Mouse (Mus musculus) myocyte (in vitro differentiated cells): ENCODE results near the gene Ets1. TPM values are rescaled to one million over a fixed set of nuclear protein-coding genes. Genes with fewer than 3 reads are reported as not detected.

ENCODE experiments used
- H3K27me3 ChIP-seq: one replicate; pipeline ENCODE4 v1.6.1; 2011; ENCODE audit not compliant: control insufficient read depth, insufficient read depth, insufficient read length
- H3K36me3 ChIP-seq: one replicate; pipeline ENCODE4 v1.6.1; 2011; ENCODE audit not compliant: control insufficient read depth, insufficient read depth
- H3K4me2 ChIP-seq: one replicate; pipeline ENCODE4 v1.6.1; 2011; ENCODE audit warnings: low read depth, control low read depth
- H3K4me3 ChIP-seq: one replicate; pipeline ENCODE4 v1.5.1; 2011; ENCODE audit warnings: mild to moderate bottlenecking, control low read depth, moderate library complexity
- H3K79me2 ChIP-seq: one replicate; pipeline ENCODE4 v1.6.1; 2011; ENCODE audit not compliant: control insufficient read depth, insufficient read depth
- H3ac ChIP-seq: one replicate; pipeline ENCODE4 v1.6.1; 2011; ENCODE audit not compliant: control insufficient read depth, insufficient read length
- CEBPB ChIP-seq: IDR thresholded peaks from 2 replicates; pipeline ENCODE4 v1.6.1; 2011; ENCODE audit warnings: mild to moderate bottlenecking, moderate library complexity; ENCODE audit not compliant: poor library complexity, insufficient read depth, severe bottlenecking
- E2F4 ChIP-seq: IDR thresholded peaks from one replicate; pipeline ENCODE4 v1.6.1; 2011; ENCODE audit warnings: mild to moderate bottlenecking, control low read depth, moderate library complexity; ENCODE audit not compliant: insufficient read depth
- MAX ChIP-seq: IDR thresholded peaks from one replicate; pipeline ENCODE4 v1.6.1; 2011; ENCODE audit warnings: low read depth, mild to moderate bottlenecking, control low read depth
- MYOD1 ChIP-seq, 3 experiments: IDR thresholded peaks; one replicate each; pipeline ENCODE4 v1.6.1; 2011; ENCODE audit warnings: control low read depth in 2 of 3, low read depth in 2 of 3, mild to moderate bottlenecking in 2 of 3, moderate library complexity in 1 of 3; ENCODE audit not compliant: insufficient read length in 2 of 3, control insufficient read depth in 1 of 3
- MYOG ChIP-seq, 3 experiments: IDR thresholded peaks; one replicate each; pipeline ENCODE4 v1.6.1; 2011; ENCODE audit warnings: control low read depth in 2 of 3, low read depth in 2 of 3, mild to moderate bottlenecking in 2 of 3; ENCODE audit not compliant: insufficient read length in 2 of 3, control insufficient read depth in 1 of 3, insufficient read depth in 1 of 3
- POLR2A ChIP-seq: IDR thresholded peaks from one replicate; pipeline ENCODE4 v1.6.1; 2011; ENCODE audit warnings: low read depth, mild to moderate bottlenecking, control low read depth, moderate library complexity; ENCODE audit not compliant: insufficient read length
- POLR2AphosphoS2 ChIP-seq: IDR thresholded peaks from one replicate; pipeline ENCODE4 v1.6.1; 2011; ENCODE audit warnings: low read depth, control low read depth; ENCODE audit not compliant: insufficient read length
- REST ChIP-seq: IDR thresholded peaks from one replicate; pipeline ENCODE4 v1.6.1; 2011; ENCODE audit warnings: mild to moderate bottlenecking, control low read depth, moderate library complexity; ENCODE audit not compliant: insufficient read depth, insufficient read length
- SRF ChIP-seq: IDR thresholded peaks from one replicate; pipeline ENCODE4 v1.6.1; 2011; ENCODE audit warnings: low read depth; ENCODE audit not compliant: control insufficient read depth, insufficient read length
- TCF12 ChIP-seq: IDR thresholded peaks from one replicate; pipeline ENCODE4 v1.6.1; 2011; ENCODE audit warnings: mild to moderate bottlenecking, control low read depth; ENCODE audit not compliant: poor library complexity, insufficient read depth, severe bottlenecking
- TCF3 ChIP-seq: IDR thresholded peaks from one replicate; pipeline ENCODE4 v1.6.1; 2011; ENCODE audit warnings: low read depth, control low read depth; ENCODE audit not compliant: insufficient read length
- USF1 ChIP-seq: IDR thresholded peaks from one replicate; pipeline ENCODE4 v1.6.1; 2011; ENCODE audit warnings: low read depth, mild to moderate bottlenecking, control low read depth, moderate library complexity
- polyA plus RNA-seq: library from polyadenylated mRNA; unstranded; fragments of >200 nt; fragmentation: generic; extraction: Trizol; gene quantifications from one replicate; pipeline ENCODE4 v1.2.1, GENCODE M21; 2012; ENCODE audit warnings: missing spikeins

The Ets1 gene
- polyA plus RNA-seq, 1 experiment = 5.4 TPM

GRCm38 (mm10) chr9:32607218-32607617 lies 28.8 kb upstream of the Ets1 start:
- Histone ChIP-seq H3K4me3 (no peak overlapping the region), H3K79me2 (no peaks in the 10 kb centered on the region), H3K4me2 (no peak overlapping the region), H3K36me3 (no peaks in the 10 kb centered on the region), H3ac (no peak overlapping the region), H3K27me3 (no peaks in the 10 kb centered on the region)
- TF ChIP-seq MAX = no peak
- no peak for TF ChIP-seq POLR2A
- no peak for TF ChIP-seq REST
- TF ChIP-seq TCF3 = no peak
- TF ChIP-seq SRF = no peak
- no peak for TF ChIP-seq E2F4
- TF ChIP-seq TCF12 = no peak
- no peak for TF ChIP-seq MYOD1 (IDR thresholded peaks at IDR 0.05; ENCODE audit: control insufficient read depth in 1 of 3, insufficient read length in 2 of 3, low read depth in 2 of 3)
- TF ChIP-seq USF1 = no peak
- no peak for TF ChIP-seq CEBPB
- TF ChIP-seq POLR2AphosphoS2 = no peak
- TF ChIP-seq MYOG (IDR thresholded peaks at IDR 0.05; ENCODE audit: control insufficient read depth in 1 of 3, insufficient read depth in 1 of 3, insufficient read length in 2 of 3, low read depth in 2 of 3) = no peak

- Histone ChIP-seq H3K4me2 (no peak overlapping the region), H3K4me3 (no peak overlapping the region), H3K36me3 (no peaks in the 10 kb centered on the region), H3K79me2 (no peaks in the 10 kb centered on the region), H3ac (no peak overlapping the region), H3K27me3 (no peaks in the 10 kb centered on the region)
- no peak for TF ChIP-seq POLR2AphosphoS2
- no peak for TF ChIP-seq MYOD1 (IDR thresholded peaks at IDR 0.05; ENCODE audit: control insufficient read depth in 1 of 3, insufficient read length in 2 of 3, low read depth in 2 of 3)
- no peak for TF ChIP-seq REST
- no peak for TF ChIP-seq SRF
- no peak for TF ChIP-seq MYOG (IDR thresholded peaks at IDR 0.05; ENCODE audit: control insufficient read depth in 1 of 3, insufficient read depth in 1 of 3, insufficient read length in 2 of 3, low read depth in 2 of 3)
Measured at GRCm38 (mm10) chr9:32608831-32609610, 27.0 kb upstream of the Ets1 start.

DNA sequence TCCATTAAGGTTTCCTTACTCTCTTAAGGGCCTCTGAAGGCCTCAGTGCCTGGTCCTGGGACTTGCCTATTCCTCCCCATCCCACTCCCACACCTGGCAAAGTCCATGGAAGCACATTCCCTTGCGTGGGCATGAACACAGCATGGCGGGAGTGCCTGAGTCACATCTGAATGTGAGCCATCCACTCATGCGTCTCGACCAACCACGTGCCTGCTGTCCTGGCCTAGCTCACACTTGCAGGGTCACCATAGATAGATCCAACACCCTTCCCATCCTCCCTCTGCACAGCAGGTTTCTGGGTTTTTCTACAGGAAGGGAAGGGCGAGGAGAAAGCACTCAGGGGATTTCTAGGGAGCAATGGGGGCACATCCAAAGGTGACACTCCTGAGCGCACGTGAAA lies 25.8 kb upstream of the Ets1 start:
- no peaks in the 10 kb centered on the region for H3K79me2 ChIP-seq
- no peaks in the 10 kb centered on the region for H3K27me3 ChIP-seq
- H3ac ChIP-seq = no peak overlapping the region
- no peaks in the 10 kb centered on the region for H3K36me3 ChIP-seq
- no peak for TF ChIP-seq TCF3
- no peak for TF ChIP-seq POLR2AphosphoS2
- no peak for TF ChIP-seq MYOD1 (IDR thresholded peaks at IDR 0.05; ENCODE audit: control insufficient read depth in 1 of 3, insufficient read length in 2 of 3, low read depth in 2 of 3)
- no peak for TF ChIP-seq MYOG (IDR thresholded peaks at IDR 0.05; ENCODE audit: control insufficient read depth in 1 of 3, insufficient read depth in 1 of 3, insufficient read length in 2 of 3, low read depth in 2 of 3)
- no peak for TF ChIP-seq SRF
- no peak for TF ChIP-seq MAX
- no peak for TF ChIP-seq USF1
- no peak overlapping the region for H3K4me2 ChIP-seq
- H3K4me3 ChIP-seq = no peak overlapping the region

DNA sequence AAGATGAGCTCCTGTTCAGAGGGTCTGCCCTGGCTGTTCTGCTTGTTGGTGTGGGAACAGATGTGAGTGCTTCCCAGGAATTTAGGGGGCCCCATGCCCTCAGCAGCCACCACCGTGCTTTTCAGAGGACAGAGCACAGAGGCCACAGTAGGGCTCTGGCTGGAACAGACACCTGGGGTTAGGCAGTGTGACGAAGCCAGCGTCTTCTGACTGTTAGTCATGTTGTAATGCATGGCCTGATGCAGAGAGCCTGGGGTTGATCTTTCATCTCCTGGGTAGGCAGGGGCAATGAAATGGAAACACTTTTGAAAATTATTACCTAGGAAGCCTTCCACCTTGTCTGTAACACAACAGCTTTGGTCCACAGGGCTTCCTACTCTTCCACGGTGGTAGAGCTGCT lies 25.4 kb upstream of the Ets1 start:
- Histone ChIP-seq H3K4me2 (no peak overlapping the region), H3K36me3 (no peaks in the 10 kb centered on the region), H3K27me3 (no peaks in the 10 kb centered on the region), H3ac (no peak overlapping the region), H3K4me3 (no peak overlapping the region), H3K79me2 (no peaks in the 10 kb centered on the region)
- TF ChIP-seq E2F4 = no peak
- TF ChIP-seq MAX = no peak
- no peak for TF ChIP-seq REST
- TF ChIP-seq TCF3 = no peak
- no peak for TF ChIP-seq USF1
- TF ChIP-seq SRF = no peak
- TF ChIP-seq TCF12 = no peak
- no peak for TF ChIP-seq MYOD1 (IDR thresholded peaks at IDR 0.05; ENCODE audit: control insufficient read depth in 1 of 3, insufficient read length in 2 of 3, low read depth in 2 of 3)
- TF ChIP-seq MYOG (IDR thresholded peaks at IDR 0.05; ENCODE audit: control insufficient read depth in 1 of 3, insufficient read depth in 1 of 3, insufficient read length in 2 of 3, low read depth in 2 of 3) = no peak
- no peak for TF ChIP-seq POLR2A
- no peak for TF ChIP-seq POLR2AphosphoS2
- no peak for TF ChIP-seq CEBPB

DNA sequence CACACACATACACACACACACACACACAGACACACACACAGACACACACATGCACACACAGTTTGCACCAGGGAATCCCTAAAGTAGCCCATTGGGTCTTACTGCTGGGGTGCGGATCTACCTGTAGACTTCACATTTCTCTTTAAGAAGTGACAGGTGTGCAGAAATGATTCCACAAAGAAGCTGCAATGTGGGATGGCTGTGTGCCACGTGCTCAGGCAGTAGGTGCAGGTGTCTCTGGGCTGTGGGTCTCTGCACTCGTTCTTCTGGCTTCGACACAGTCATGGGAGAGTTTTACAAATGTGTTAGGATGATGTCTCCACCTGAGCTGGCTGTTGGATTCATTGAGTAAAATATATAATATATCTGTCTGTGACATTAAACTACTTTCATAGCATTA lies 24.7 kb upstream of the Ets1 start:
- no peak overlapping the region for H3K4me2 ChIP-seq
- H3K36me3 ChIP-seq = no peaks in the 10 kb centered on the region
- no peaks in the 10 kb centered on the region for H3K79me2 ChIP-seq
- no peak for TF ChIP-seq SRF
- TF ChIP-seq TCF3 = no peak
- no peak for TF ChIP-seq POLR2AphosphoS2
- H3ac ChIP-seq = no peak overlapping the region
- no peaks in the 10 kb centered on the region for H3K27me3 ChIP-seq
- no peak overlapping the region for H3K4me3 ChIP-seq
